Mouse (Mus musculus) B cell, adult 62 days (primary cell): ENCODE measurements around the gene Eif4e3. TPM values are rescaled to one million over a fixed set of nuclear protein-coding genes. Genes with fewer than 3 reads are reported as not detected.

ENCODE experiments used
- total RNA-seq: library from RNA; stranded (reverse); gene quantifications from 4 replicates; pipeline ENCODE4 v1.2.4, GENCODE M21; 2023

Eif4e3 gene
- total RNA-seq = 6.3 to 8.5 TPM (median 6.9 TPM) in 4 replicates

GRCm38 (mm10) chr6:99666318-99667171 lies at the start of gene Eif4e3, which contains the start of gene Gm20696:
TSS of gene Eif4e3 (minus strand) at chr6:99666771.
TSS of gene Gm20696 (minus strand) at chr6:99666797.

GRCm38 (mm10) chr6:99692206-99692915 lies 25.8 kb upstream of the Eif4e3 start, which contains the start of gene Gpr27:
TSS of gene Gpr27 (plus strand) at chr6:99692679.

Other genes starting within 250 kb of the Eif4e3 start
- 1,113 to 1,221 TPM (median 1,175 TPM) in 4 replicates for gene Foxp1, start 144.1 kb downstream of the Eif4e3 start, total RNA-seq
- 134 to 146 TPM (median 140 TPM) in 4 replicates for gene Gm20696, start within 50 bp of the Eif4e3 start, total RNA-seq
- not detected in 4 replicates for gene Gpr27, start 25.9 kb upstream of the Eif4e3 start, total RNA-seq
- gene Prok2, start 59.6 kb upstream of the Eif4e3 start, total RNA-seq = not detected in 4 replicates